Mouse (Mus musculus) lung, postnatal 0 days (tissue): ENCODE results near the gene Gk.

Experiments
- CTCF ChIP-seq: IDR thresholded peaks from 2 replicates; pipeline ENCODE4 v1.5.1; 2016; ENCODE audit warnings: antibody characterized with exemption, mild to moderate bottlenecking
- EP300 ChIP-seq: IDR thresholded peaks from 2 replicates; pipeline ENCODE4 v1.6.1; 2016; ENCODE audit warnings: antibody characterized with exemption, mild to moderate bottlenecking, control low read depth

GRCm38 (mm10) chrX:85731133-85731938 is 45.3 kb downstream of the Gk start:
- no peak for TF ChIP-seq CTCF
- TF ChIP-seq EP300, result no peak
